In genomic region chr7:31130841-31131240, GRCm38 (mm10) we compare ENCODE assay signal across 8 mouse cellular contexts. TPM values are rescaled to one million over a fixed set of nuclear protein-coding genes. Genes with fewer than 3 reads are reported as not detected.
DNase-seq lines count a peak whose midpoint lies in the region; ATAC-seq and TF ChIP-seq lines count a peak whose summit lies in the region.

No protein-coding gene starts in this region.

- peaks cover 10% of the 10 kb centered on the region for H3K27me3 ChIP-seq in heart, embryonic 11.5 days (ENCODE audit: control insufficient read depth, insufficient read depth, low read length)
- no peaks in the 10 kb centered on the region; the same call in 1 of the 2 replicates for H3K27me3 ChIP-seq in testis, adult 2 months (ENCODE audit: control insufficient read depth, insufficient read depth, low read length)
- H3K27me3 ChIP-seq in intestine, embryonic 15.5 days (replicated peaks), result peaks cover 17% of the 10 kb centered on the region

- ATAC-seq in heart, embryonic 11.5 days (replicated peaks; ENCODE audit: insufficient number of reproducible peaks, low FRiP score, low TSS enrichment), result no peak
- peak; percentile 35; the same call in 1 of the 2 replicates for ATAC-seq in intestine, embryonic 15.5 days
- peak; percentile 89 for ATAC-seq in megakaryocyte progenitor cell, adult 5-6 weeks (replicated peaks; ENCODE audit: poor library complexity)

- 33% methylated on average over 4 of the region's 4 CpGs for WGBS in heart, embryonic 11.5 days (ENCODE audit: insufficient replicate concordance)
- WGBS in intestine, embryonic 15.5 days, result 27% methylated on average over 4 of the region's 4 CpGs

- peaks cover 52% of the 10 kb centered on the region for H3K36me3 ChIP-seq in heart, embryonic 11.5 days (ENCODE audit: control insufficient read depth, insufficient read depth, low read length)
- no peaks in the 10 kb centered on the region for H3K36me3 ChIP-seq in testis, adult 2 months (ENCODE audit: control insufficient read depth, insufficient read depth, low read length)
- H3K36me3 ChIP-seq in intestine, embryonic 15.5 days, result peaks cover 53% of the 10 kb centered on the region

- no peak overlapping the region for H3K4me2 ChIP-seq in heart, embryonic 11.5 days
- no peak overlapping the region for H3K4me2 ChIP-seq in intestine, embryonic 15.5 days (replicated peaks)

- no peak for TF ChIP-seq POLR2A in testis, adult 2 months (IDR thresholded peaks at IDR 0.05; ENCODE audit: control insufficient read depth, low read depth, low read length)

- DNase-seq in heart, adult 18-20 months, result peak; percentile 56 to 69
- no peak for DNase-seq in testis, postnatal 14 days (ENCODE audit: low spot score)
- peak; percentile 71 to 74 for DNase-seq in cerebellum, postnatal 14 days
- DNase-seq in ovary, postnatal 36 days (ENCODE audit: low spot score), result no peak

- peak; percentile 64; the same call in 1 of the 2 replicates for TF ChIP-seq CTCF in testis, adult 2 months (IDR thresholded peaks at IDR 0.05; ENCODE audit: control insufficient read depth, insufficient read depth, insufficient replicate concordance, low read depth, low read length)

- H3K4me1 ChIP-seq in heart, embryonic 11.5 days (ENCODE audit: control insufficient read depth, insufficient read depth, low read length), result peaks cover 7% of the 10 kb centered on the region; the same call in 1 of the 2 replicates
- H3K4me1 ChIP-seq in testis, adult 2 months (ENCODE audit: control insufficient read depth, insufficient read depth, low read length), result peaks cover 9% of the 10 kb centered on the region
- peaks cover 13% of the 10 kb centered on the region; the same call in 1 of the 2 replicates for H3K4me1 ChIP-seq in intestine, embryonic 15.5 days (replicated peaks)

- no peak overlapping the region for H3K4me3 ChIP-seq in heart, embryonic 11.5 days (ENCODE audit: low read depth, low read length)
- no peak overlapping the region for H3K4me3 ChIP-seq in testis, adult 2 months (ENCODE audit: control insufficient read depth, low read depth, low read length)
- no peak overlapping the region for H3K4me3 ChIP-seq in intestine, embryonic 15.5 days (replicated peaks)

- H3K9ac ChIP-seq in heart, embryonic 11.5 days (ENCODE audit: low read depth, low read length), result no peak overlapping the region
- H3K9ac ChIP-seq in intestine, embryonic 15.5 days, result no peak overlapping the region

- H3K27ac ChIP-seq in heart, embryonic 11.5 days (ENCODE audit: low read depth, low read length), result no peak overlapping the region
- H3K27ac ChIP-seq in testis, adult 2 months (ENCODE audit: control insufficient read depth, insufficient read depth, low read depth, low read length), result no peak overlapping the region
- H3K27ac ChIP-seq in intestine, embryonic 15.5 days, result no peak overlapping the region

- no peaks in the 10 kb centered on the region for H3K9me3 ChIP-seq in heart, embryonic 11.5 days (replicated peaks; ENCODE audit: control insufficient read depth, low read length)
- H3K9me3 ChIP-seq in intestine, embryonic 15.5 days, result no peaks in the 10 kb centered on the region

RNA-seq across cellular contexts. Expression of gene Scn1b, which starts 4.0 kb away (rescaled TPM):
- 10 to 100 TPM; 39.2 to 40.1 TPM for total RNA-seq in heart, adult 18-20 months (2021)
- polyA plus RNA-seq in heart, embryonic 11.5 days (2014; fragmentation: Nextera tagmentation; extraction: Ambion mirVana), result 3.0 TPM in 2 replicates
- 1.4 and 1.8 TPM in 2 replicates for polyA plus RNA-seq in testis, adult 2 months (2012; rRNA removed)
- 1.6 and 1.8 TPM in 2 replicates for polyA plus RNA-seq in intestine, embryonic 15.5 days (2015; fragmentation: Nextera tagmentation; extraction: Ambion mirVana)
- not detected in 2 replicates for total RNA-seq in megakaryocyte progenitor cell, adult 5-6 weeks (2015)
- total RNA-seq in megakaryocyte progenitor cell, adult 5-6 weeks (2017), result 0.17 and 0.37 TPM in 2 replicates

RNA-seq across cellular contexts. Expression of gene Hpn, which starts 15.8 kb away (rescaled TPM):
- total RNA-seq in heart, adult 18-20 months (2021), result 1 to 10 TPM; 2.2 to 2.4 TPM
- polyA plus RNA-seq in heart, embryonic 11.5 days (2014; fragmentation: Nextera tagmentation; extraction: Ambion mirVana), result 2.7 and 3.3 TPM in 2 replicates
- 0.73 and 2.1 TPM in 2 replicates for polyA plus RNA-seq in testis, adult 2 months (2012; rRNA removed)
- 37.9 and 47.0 TPM in 2 replicates for polyA plus RNA-seq in intestine, embryonic 15.5 days (2015; fragmentation: Nextera tagmentation; extraction: Ambion mirVana)
- 6.9 and 8.7 TPM in 2 replicates for total RNA-seq in megakaryocyte progenitor cell, adult 5-6 weeks (2015)
- total RNA-seq in megakaryocyte progenitor cell, adult 5-6 weeks (2017), result 1.1 and 4.9 TPM in 2 replicates

RNA-seq across cellular contexts. Expression of gene Gramd1a, which starts 24.9 kb away (rescaled TPM):
- 10 to 100 TPM; 26.6 to 34.5 TPM for total RNA-seq in heart, adult 18-20 months (2021)
- polyA plus RNA-seq in heart, embryonic 11.5 days (2014; fragmentation: Nextera tagmentation; extraction: Ambion mirVana), result 49.0 and 55.9 TPM in 2 replicates
- 35.1 and 35.3 TPM in 2 replicates for polyA plus RNA-seq in testis, adult 2 months (2012; rRNA removed)
- 41.6 and 44.2 TPM in 2 replicates for polyA plus RNA-seq in intestine, embryonic 15.5 days (2015; fragmentation: Nextera tagmentation; extraction: Ambion mirVana)
- total RNA-seq in megakaryocyte progenitor cell, adult 5-6 weeks (2015), result 67.1 and 71.7 TPM in 2 replicates
- 24.6 and 28.8 TPM in 2 replicates for total RNA-seq in megakaryocyte progenitor cell, adult 5-6 weeks (2017)

RNA-seq across cellular contexts. Expression of gene Fxyd3, which starts 54.3 kb away (rescaled TPM):
- 1 to 10 TPM in 1 of 2 experiments, under 1 TPM in 1; 0.87 to 2.5 TPM for total RNA-seq in heart, adult 18-20 months (2021)
- polyA plus RNA-seq in heart, embryonic 11.5 days (2014; fragmentation: Nextera tagmentation; extraction: Ambion mirVana), result 0.38 and 1.8 TPM in 2 replicates
- 0.64 and 6.4 TPM in 2 replicates for polyA plus RNA-seq in testis, adult 2 months (2012; rRNA removed)
- polyA plus RNA-seq in intestine, embryonic 15.5 days (2015; fragmentation: Nextera tagmentation; extraction: Ambion mirVana), result 70.8 and 77.4 TPM in 2 replicates
- total RNA-seq in megakaryocyte progenitor cell, adult 5-6 weeks (2015), result not detected in 2 replicates
- not detected in 2 replicates for total RNA-seq in megakaryocyte progenitor cell, adult 5-6 weeks (2017)

Comparison
In these comparisons a context has a peak if more than half of its experiments do, and no peak if none do; other contexts are left out.
1. DNase-seq: peak in heart, adult 18-20 months (2 of 2) and cerebellum, postnatal 14 days (2 of 2); none in testis, postnatal 14 days (single experiment) and ovary, postnatal 36 days (single experiment).